Mouse (Mus musculus) kidney, postnatal 36 days (tissue): ENCODE measurements around the gene Gm4894.

Source experiments
- DNase-seq, 2 experiments: peaks; one replicate each; pipeline ENCODE4 v3.0.0; 2021 to 2022; ENCODE audit warnings: mixed read lengths in 2 of 2

Gene Gm4894

GRCm38 (mm10) chr9:49250231-49250630 lies at the start of gene Gm4894:
Gm4894 (plus strand) TSS chr9:49250531.
- no peak for DNase-seq

DNA sequence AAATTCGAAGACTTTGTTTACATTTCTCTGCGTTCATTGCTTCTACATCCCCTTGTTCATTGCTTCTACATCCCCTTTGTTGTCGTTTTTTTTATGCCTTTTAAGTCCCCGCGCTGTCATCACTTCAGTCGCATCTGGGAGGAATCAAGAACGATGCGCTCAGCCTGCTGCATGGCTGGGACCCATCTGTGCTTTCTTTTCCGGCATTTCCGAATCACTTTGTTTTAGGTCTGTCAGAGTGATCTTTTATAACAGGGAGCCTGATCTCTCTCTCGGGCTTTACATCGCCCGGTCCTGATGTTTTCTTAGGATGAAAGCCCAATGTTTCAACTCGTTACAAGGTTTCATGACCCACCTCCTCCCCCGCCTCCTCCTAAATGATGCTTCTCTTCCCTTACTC lies 44.0 kb upstream of the Gm4894 start:
- no peak for DNase-seq

GRCm38 (mm10) chr9:49211493-49211892 lies 38.8 kb upstream of the Gm4894 start:
- DNase-seq = no peak

DNA sequence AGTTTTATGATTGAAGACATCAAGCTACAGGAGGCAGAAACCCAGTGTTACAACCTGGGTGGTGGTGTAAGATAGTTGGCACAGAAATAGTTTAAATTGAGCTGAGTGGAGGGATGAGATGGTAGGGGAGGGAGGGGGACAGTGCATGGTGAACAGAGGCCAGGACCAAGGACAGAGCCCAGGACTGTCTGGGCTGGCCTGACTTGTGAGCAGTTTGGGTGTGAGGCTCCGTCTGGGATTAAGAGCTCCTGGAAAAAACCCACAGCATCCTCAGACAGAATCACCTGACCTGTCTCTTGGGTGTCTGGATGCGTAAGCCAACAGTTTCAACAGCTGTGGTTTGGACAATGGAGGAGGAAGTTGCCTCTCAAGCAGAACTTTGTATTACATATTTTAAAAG lies 35.6 kb upstream of the Gm4894 start:
- DNase-seq = peak in 1 of 2 experiments; percentile 4

DNA sequence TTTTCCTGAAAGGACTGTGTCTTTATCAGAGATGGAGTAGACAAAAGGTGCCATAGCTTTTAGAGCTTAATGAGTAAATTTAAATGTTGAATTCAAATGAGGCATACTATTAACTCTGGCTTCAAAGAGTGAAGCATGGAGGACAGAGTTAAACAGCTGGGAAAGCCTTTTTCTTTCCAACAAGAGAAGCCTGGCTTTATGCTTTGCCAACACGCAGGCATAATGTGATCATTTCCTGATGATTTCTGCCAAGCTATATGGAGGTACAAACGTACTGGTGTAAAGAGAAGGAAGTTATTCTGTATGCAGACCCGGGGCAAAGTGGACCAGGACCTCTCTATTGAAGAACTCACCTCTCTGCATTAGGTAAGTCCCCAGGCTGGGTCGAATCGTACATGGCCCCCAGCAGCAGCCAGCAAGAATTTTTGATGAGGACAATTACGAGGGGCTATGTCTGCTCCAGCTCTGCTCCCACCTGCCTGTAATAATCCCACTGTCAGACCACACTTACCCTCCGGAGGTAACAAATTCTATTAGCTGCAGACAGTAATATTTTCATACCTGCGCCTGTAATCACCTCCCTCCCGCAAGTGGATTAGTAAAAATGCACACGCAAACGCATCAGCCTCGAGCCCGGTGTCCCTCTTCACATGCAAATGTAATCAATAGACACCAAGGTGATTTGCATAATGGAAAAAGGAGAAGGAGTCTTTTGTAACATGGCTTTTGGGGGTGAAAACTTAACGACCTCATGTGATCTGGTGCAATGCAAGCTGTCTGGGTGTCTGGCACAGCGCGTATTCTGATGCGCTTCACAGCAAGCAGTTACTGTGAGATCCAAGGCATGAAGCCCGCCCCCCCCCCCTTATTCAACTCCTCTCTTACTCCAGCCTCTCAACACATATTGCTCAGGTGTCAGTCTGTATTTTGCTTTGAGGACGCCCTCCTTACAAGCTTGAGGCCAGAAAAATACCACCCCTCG lies 32.4 kb upstream of the Gm4894 start:
- DNase-seq = no peak

- no peak for DNase-seq
Observed at GRCm38 (mm10) chr9:49224488-49224887, 25.8 kb upstream of the Gm4894 start.

DNA sequence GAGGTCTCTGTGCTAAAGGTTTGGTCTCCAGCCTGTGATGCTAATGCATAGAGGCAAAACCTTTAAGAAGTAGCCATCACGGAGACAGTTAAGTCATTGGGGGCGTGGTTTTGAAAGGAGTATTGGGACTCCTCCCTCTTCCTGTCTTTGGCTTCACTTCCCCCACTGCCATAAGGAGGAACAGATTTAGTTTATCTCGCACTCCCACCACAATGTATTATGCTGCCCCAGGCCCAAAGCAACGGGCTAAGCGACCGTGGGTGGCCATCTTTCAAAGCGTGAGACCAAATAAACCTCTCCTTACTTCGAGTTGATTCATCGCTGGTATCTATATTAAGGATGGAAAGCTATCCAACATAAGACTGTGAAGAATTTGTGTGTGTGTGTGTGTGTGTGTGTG lies 22.9 kb upstream of the Gm4894 start:
- no peak for DNase-seq

DNA sequence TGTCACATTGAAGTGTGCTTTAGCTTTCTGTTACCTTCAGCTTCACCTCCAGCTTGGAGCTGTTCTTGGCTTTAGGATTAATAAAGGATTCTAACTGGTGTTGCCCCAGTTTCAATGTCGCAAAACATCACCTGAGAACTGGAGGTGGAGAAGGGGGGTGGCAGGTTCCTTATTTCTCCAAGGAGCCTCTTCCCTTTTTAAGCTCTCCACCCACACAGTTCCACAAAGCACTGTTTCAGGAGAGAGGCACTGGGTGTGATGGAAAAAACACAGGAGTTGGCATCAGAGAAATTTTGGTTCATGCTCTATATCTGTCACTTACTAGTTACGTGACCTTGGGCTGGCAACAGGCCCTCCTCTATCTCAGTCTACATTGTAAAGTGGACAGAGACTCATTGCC lies 21.3 kb upstream of the Gm4894 start:
- no peak for DNase-seq

- peak; percentile 64 to 90 for DNase-seq
Observed at GRCm38 (mm10) chr9:49246839-49247238, 3.5 kb upstream of the Gm4894 start.

DNA sequence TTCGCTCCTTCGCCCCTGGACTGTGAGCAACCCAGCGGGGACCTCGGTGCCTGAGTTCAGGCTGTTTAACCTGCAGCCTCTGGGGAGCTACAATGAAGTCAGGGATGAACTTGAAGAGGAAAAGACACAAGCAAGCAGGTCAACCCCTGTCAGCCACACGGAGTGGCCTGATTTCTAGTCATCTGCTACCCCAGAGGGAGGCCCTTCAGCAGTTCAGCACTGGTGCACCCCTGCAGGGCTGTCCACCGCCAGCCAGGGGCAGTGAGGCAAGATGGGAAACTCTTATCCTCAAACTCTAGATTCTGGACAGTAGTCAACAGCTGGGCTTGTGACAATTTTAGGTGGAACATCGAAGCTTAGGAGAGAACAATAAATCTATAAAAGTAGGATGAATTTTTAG lies 18.6 kb downstream of the Gm4894 start:
- no peak for DNase-seq

DNA sequence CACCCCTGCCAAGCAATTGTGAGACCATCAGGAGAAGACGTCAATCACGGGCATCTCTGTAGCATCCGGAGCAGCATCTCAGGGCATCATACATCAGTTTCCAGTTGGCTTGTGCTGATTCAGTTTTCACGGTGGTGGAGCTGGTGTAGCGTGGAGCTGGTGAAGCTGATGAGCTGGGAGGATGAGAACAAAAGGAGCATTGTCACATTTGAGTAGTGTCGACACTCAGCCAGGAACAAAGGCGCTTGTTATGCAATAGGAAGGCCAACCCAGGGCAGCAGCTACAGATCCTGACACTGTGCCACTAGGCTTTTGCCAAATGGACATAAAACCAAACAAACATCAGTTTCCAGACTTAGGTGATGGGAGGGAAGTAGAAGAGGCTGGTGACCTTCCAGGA lies 23.2 kb downstream of the Gm4894 start:
- no peak for DNase-seq

GRCm38 (mm10) chr9:49275976-49276375 lies 25.6 kb downstream of the Gm4894 start:
- no peak for DNase-seq

DNA sequence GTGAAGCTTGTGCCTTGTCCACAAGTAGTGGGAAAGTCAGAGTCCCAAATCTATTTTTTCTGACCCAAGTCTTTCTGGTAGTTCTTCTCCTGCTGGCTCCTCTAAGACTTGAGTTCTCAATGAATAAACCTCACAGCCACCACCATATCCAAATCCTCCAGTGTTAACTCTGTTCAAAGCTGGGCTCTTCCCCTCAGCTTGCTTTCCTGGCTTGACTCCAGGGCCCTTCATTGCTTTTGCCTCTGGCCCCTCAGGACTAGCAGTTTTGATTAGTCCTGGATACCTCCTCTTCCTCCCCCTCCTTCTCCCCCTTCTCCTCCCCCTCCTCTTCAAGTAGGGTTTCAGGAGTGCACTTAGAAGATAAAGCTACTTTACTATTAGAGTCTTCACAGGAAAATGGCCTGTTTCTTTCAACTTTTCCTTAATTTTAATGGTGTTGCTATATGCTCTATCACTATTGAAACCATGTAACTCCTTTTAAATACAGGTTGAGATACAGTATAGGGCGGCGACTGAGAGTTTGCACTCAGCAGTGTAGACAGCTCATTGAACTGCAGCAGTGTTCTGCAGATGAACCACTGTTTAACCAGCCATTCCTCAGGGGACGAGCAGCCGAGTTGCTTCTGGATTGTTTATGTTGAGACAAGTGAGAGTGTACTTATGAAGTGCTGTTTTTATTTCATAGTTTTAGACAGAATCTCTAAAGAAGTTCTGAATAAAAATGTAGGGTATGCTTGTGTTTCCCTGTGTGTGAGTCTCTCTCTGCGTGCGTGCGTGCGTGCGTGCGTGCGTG lies 26.4 kb downstream of the Gm4894 start:
- no peak for DNase-seq

- DNase-seq = no peak
Observed at GRCm38 (mm10) chr9:49295101-49295500, 44.8 kb downstream of the Gm4894 start.

- DNase-seq = peak; percentile 2 to 4
Observed at GRCm38 (mm10) chr9:49307576-49307975, 57.2 kb downstream of the Gm4894 start.

- no peak for DNase-seq
Observed at GRCm38 (mm10) chr9:49310821-49311220, 60.5 kb downstream of the Gm4894 start.

DNA sequence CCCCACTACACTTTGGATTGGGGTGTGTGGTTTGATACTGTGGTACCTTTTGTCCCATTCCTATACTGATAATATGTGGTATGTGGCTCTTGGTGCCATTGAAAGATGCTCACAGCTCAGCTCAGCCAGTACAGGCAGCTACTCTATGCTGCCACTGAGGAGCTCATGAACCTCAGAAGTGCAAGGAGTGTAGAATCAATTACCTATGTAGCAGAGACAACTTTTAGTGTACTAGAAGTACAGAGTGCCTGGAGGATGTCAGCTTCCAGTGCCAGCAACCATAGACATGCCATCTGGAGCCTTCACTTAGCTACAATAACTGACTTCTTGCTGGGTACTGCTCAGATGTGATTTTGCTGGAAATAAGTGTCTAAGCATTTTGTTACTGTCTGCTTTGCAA lies 68.3 kb downstream of the Gm4894 start:
- DNase-seq = no peak
